Mouse (Mus musculus) CH12.LX (cell line): ENCODE measurements around the gene Hoxd12.

ENCODE experiments used
- CHD1 ChIP-seq: IDR thresholded peaks from 2 replicates; pipeline ENCODE4 v1.6.1; 2012; ENCODE audit warnings: low read depth, low read length, improper control_type of control experiment, inconsistent platforms
- CHD2 ChIP-seq: IDR thresholded peaks from 2 replicates; pipeline ENCODE4 v1.6.1; 2011; ENCODE audit warnings: low read length, improper control_type of control experiment
- CTCF ChIP-seq, 2 experiments: IDR thresholded peaks in 1 of 2; conservative IDR thresholded peaks in 1 of 2; 2 replicates each; pipeline ENCODE4 v1.5.1; 2011 to 2012; ENCODE audit warnings: low read depth in 2 of 2, low read length in 2 of 2, improper control_type of control experiment in 1 of 2, inconsistent platforms in 1 of 2, mild to moderate bottlenecking in 1 of 2, moderate library complexity in 1 of 2
- EP300 ChIP-seq: IDR thresholded peaks from 2 replicates; pipeline ENCODE4 v1.6.1; 2011; ENCODE audit warnings: low read length, improper control_type of control experiment
- MAX ChIP-seq: IDR thresholded peaks from 2 replicates; pipeline ENCODE4 v1.6.1; 2011; ENCODE audit warnings: low read length, improper control_type of control experiment
- MAZ ChIP-seq: IDR thresholded peaks from 2 replicates; pipeline ENCODE4 v1.6.1; 2012; ENCODE audit warnings: low read depth, mild to moderate bottlenecking, inconsistent platforms, low read length, improper control_type of control experiment, moderate library complexity
- MYC ChIP-seq: IDR thresholded peaks from 2 replicates; pipeline ENCODE4 v1.6.1; 2011; ENCODE audit warnings: low read depth, mild to moderate bottlenecking, improper control_type of control experiment, low read length
- POLR2A ChIP-seq: IDR thresholded peaks from 2 replicates; pipeline ENCODE4 v1.6.1; 2011; ENCODE audit warnings: low read depth, mild to moderate bottlenecking, improper control_type of control experiment, low read length
- POLR2AphosphoS2 ChIP-seq: IDR thresholded peaks from 2 replicates; pipeline ENCODE4 v1.6.1; 2011; ENCODE audit warnings: low read depth, low read length, improper control_type of control experiment
- SMC3 ChIP-seq: IDR thresholded peaks from 2 replicates; pipeline ENCODE4 v1.6.1; 2011; ENCODE audit warnings: low read depth, low read length, improper control_type of control experiment
- UBTF ChIP-seq: IDR thresholded peaks from 2 replicates; pipeline ENCODE4 v1.6.1; 2012; ENCODE audit warnings: low read depth, mild to moderate bottlenecking, inconsistent platforms, low read length, improper control_type of control experiment, moderate library complexity
- USF2 ChIP-seq: conservative IDR thresholded peaks from 2 replicates; pipeline ENCODE4 v1.6.1; 2011; ENCODE audit warnings: low read depth, low read length, improper control_type of control experiment
- ZMIZ1 ChIP-seq: IDR thresholded peaks from 2 replicates; pipeline ENCODE4 v1.6.1; 2012; ENCODE audit warnings: low read depth, mild to moderate bottlenecking, inconsistent platforms, low read length, improper control_type of control experiment

DNA sequence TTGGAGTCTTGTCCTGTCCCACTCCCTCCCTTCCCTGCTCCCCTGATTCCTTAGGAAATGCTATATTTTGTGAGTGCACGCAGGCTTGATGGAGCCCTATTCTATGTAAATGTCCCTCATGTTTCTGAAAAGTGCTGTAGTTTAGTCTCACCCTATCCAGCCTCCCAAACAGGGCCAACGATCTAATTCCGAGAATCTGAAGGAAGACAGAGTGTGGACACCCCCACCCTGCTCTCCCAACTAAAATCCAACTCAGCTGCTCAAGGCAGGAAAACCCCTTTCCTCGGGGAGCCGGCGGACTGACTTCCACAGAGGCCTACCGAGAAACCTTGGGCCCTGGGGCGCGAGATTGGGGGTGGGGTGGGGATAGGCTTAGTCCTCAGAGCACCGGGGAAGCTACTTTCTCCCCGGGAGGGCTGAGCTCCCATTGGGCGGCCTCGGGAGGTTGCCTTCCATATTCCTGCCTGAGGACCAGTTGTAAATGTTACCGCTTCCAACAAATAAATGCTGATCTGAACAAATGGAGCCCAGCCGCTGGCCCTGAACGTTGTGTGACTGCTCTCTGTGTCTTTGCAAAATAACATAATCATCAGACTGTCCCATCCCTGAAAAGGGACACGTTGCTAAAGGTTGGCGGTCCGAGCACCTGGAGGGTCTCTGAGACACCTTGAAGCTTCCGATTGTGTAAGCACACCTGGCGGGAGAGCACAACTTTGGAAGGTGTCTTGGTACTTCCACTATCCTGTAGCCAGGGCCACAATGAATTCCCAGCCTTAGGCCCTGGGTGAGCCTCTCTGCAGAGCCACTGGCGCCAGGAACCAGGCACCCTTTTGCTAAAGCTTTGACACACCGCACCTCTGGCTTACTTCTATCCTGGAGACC is 25.1 kb downstream of the Hoxd12 start:
- TF ChIP-seq POLR2AphosphoS2 (no peak), MAX (no peak), POLR2A (no peak), USF2 (no peak), CHD1 (no peak), CHD2 (no peak), MYC (no peak), MAZ (no peak), UBTF (no peak), CTCF (conservative IDR thresholded peaks at IDR 0.05 in 1 of 2, IDR thresholded peaks at IDR 0.05 in 1 of 2; ENCODE audit: low read depth in 2 of 2, low read length in 2 of 2) (no peak), EP300 (no peak), SMC3 (no peak), ZMIZ1 (no peak)
